In genomic region chr15:78402423-78402822, GRCm38 (mm10) we compare ENCODE assay signal across 8 mouse cellular contexts. TPM values are rescaled to one million over a fixed set of nuclear protein-coding genes. Genes with fewer than 3 reads are reported as not detected.
DNase-seq lines count a peak whose midpoint lies in the region; ATAC-seq lines count a peak whose summit lies in the region.

No protein-coding gene starts in this region.

- 74% methylated on average over 7 of the region's 7 CpGs for WGBS in neural tube, embryonic 13.5 days
- WGBS in liver, embryonic 12.5 days (ENCODE audit: insufficient replicate concordance): 74% methylated on average over 7 of the region's 7 CpGs
- WGBS in stomach, embryonic 16.5 days: 56% methylated on average over 7 of the region's 7 CpGs
- 73% methylated on average over 7 of the region's 7 CpGs for WGBS in forebrain, embryonic 16.5 days

- ATAC-seq in neural tube, embryonic 13.5 days (ENCODE audit: low read depth): no peak
- ATAC-seq in liver, embryonic 12.5 days: no peak
- ATAC-seq in stomach, embryonic 16.5 days (ENCODE audit: insufficient read depth, low FRiP score): no peak
- ATAC-seq in forebrain, embryonic 16.5 days: no peak

- H3K27ac ChIP-seq in neural tube, embryonic 13.5 days (replicated peaks): 0 out of 2 replicates have a peak overlapping the region, but pooled peaks have one; percentile 46
- H3K27ac ChIP-seq in liver, embryonic 12.5 days: peak overlapping the region; percentile 65
- H3K27ac ChIP-seq in stomach, embryonic 16.5 days (ENCODE audit: low read length): peak overlapping the region; percentile 99
- no peak overlapping the region for H3K27ac ChIP-seq in forebrain, embryonic 16.5 days (ENCODE audit: low read length)

- H3K4me1 ChIP-seq in neural tube, embryonic 13.5 days (replicated peaks): peaks cover 59% of the 10 kb centered on the region
- H3K4me1 ChIP-seq in liver, embryonic 12.5 days: peaks cover 57% of the 10 kb centered on the region
- H3K4me1 ChIP-seq in stomach, embryonic 16.5 days (ENCODE audit: control insufficient read depth, insufficient read depth, low read length): peaks cover 43% of the 10 kb centered on the region
- H3K4me1 ChIP-seq in forebrain, embryonic 16.5 days (replicated peaks; ENCODE audit: control insufficient read depth, insufficient read depth, low read length): peaks cover 43% of the 10 kb centered on the region

- H3K27me3 ChIP-seq in neural tube, embryonic 13.5 days: 0 out of 2 replicates have a peak, but pooled peaks cover 2% of the 10 kb centered on the region
- peaks cover 6% of the 10 kb centered on the region; the same call in 1 of the 2 replicates for H3K27me3 ChIP-seq in liver, embryonic 12.5 days (replicated peaks)
- H3K27me3 ChIP-seq in stomach, embryonic 16.5 days (ENCODE audit: control insufficient read depth, insufficient read depth, low read length): no peaks in the 10 kb centered on the region
- no peaks in the 10 kb centered on the region for H3K27me3 ChIP-seq in forebrain, embryonic 16.5 days (replicated peaks; ENCODE audit: control insufficient read depth, insufficient read depth, low read length)

- H3K9ac ChIP-seq in neural tube, embryonic 13.5 days: no peak overlapping the region
- peak overlapping the region; percentile 51; the same call in 1 of the 2 replicates for H3K9ac ChIP-seq in liver, embryonic 12.5 days
- H3K9ac ChIP-seq in stomach, embryonic 16.5 days (ENCODE audit: low read length): peak overlapping the region; percentile 12
- no peak overlapping the region for H3K9ac ChIP-seq in forebrain, embryonic 16.5 days (replicated peaks; ENCODE audit: low read depth, low read length)

- DNase-seq in neural tube, embryonic 10.5 days (ENCODE audit: extremely low spot score, low spot score): no peak
- DNase-seq in heart, postnatal 14 days: peak; percentile 24 to 42
- no peak for DNase-seq in right cerebral cortex, adult 2 months (ENCODE audit: low spot score in 2 of 2)
- no peak for DNase-seq in spleen, adult 18-20 months

- no peaks in the 10 kb centered on the region for H3K9me3 ChIP-seq in neural tube, embryonic 13.5 days
- H3K9me3 ChIP-seq in liver, embryonic 12.5 days (replicated peaks): no peaks in the 10 kb centered on the region
- no peaks in the 10 kb centered on the region for H3K9me3 ChIP-seq in stomach, embryonic 16.5 days (replicated peaks; ENCODE audit: control insufficient read depth, low read length)
- no peaks in the 10 kb centered on the region for H3K9me3 ChIP-seq in forebrain, embryonic 16.5 days (ENCODE audit: control insufficient read depth, low read length)

- intact Hi-C loops in heart, postnatal 14 days (cut with DNase I): no loop called here

- H3K4me2 ChIP-seq in neural tube, embryonic 13.5 days: no peak overlapping the region
- peak overlapping the region; percentile 93 for H3K4me2 ChIP-seq in liver, embryonic 12.5 days
- H3K4me2 ChIP-seq in stomach, embryonic 16.5 days (ENCODE audit: low read depth, low read length): peak overlapping the region; percentile 90; the same call in 1 of the 2 replicates
- H3K4me2 ChIP-seq in forebrain, embryonic 16.5 days (ENCODE audit: low read length): no peak overlapping the region

- no peak overlapping the region for H3K4me3 ChIP-seq in neural tube, embryonic 13.5 days
- no peak overlapping the region for H3K4me3 ChIP-seq in liver, embryonic 12.5 days
- H3K4me3 ChIP-seq in stomach, embryonic 16.5 days (replicated peaks; ENCODE audit: low read length): no peak overlapping the region
- H3K4me3 ChIP-seq in forebrain, embryonic 16.5 days (replicated peaks; ENCODE audit: low read length): no peak overlapping the region

- H3K36me3 ChIP-seq in neural tube, embryonic 13.5 days: no peaks in the 10 kb centered on the region
- peaks cover 13% of the 10 kb centered on the region for H3K36me3 ChIP-seq in liver, embryonic 12.5 days
- no peaks in the 10 kb centered on the region for H3K36me3 ChIP-seq in stomach, embryonic 16.5 days (ENCODE audit: control insufficient read depth, insufficient read depth, low read length)
- H3K36me3 ChIP-seq in forebrain, embryonic 16.5 days (ENCODE audit: control insufficient read depth, insufficient read depth): no peaks in the 10 kb centered on the region

RNA-seq across cellular contexts. Expression of gene Tst, which starts 3.3 kb away (rescaled TPM):
- polyA plus RNA-seq in neural tube, embryonic 13.5 days (2015; fragmentation: Nextera tagmentation; extraction: Ambion mirVana): 7.9 and 11.4 TPM in 2 replicates
- total RNA-seq in heart, postnatal 14 days (2021): 10 to 100 TPM; 11.2 to 13.7 TPM
- 84.9 and 92.8 TPM in 2 replicates for polyA plus RNA-seq in liver, embryonic 12.5 days (2016; fragmentation: Nextera tagmentation; extraction: Ambion mirVana)
- 123 and 146 TPM in 2 replicates for polyA plus RNA-seq in stomach, embryonic 16.5 days (2015; fragmentation: Nextera tagmentation; extraction: Ambion mirVana)
- 25.1 and 28.4 TPM in 2 replicates for polyA plus RNA-seq in forebrain, embryonic 16.5 days (2015; fragmentation: Nextera tagmentation; extraction: Ambion mirVana)

RNA-seq across cellular contexts. Expression of gene Mpst, which starts 3.8 kb away (rescaled TPM):
- 2.3 and 2.9 TPM in 2 replicates for polyA plus RNA-seq in neural tube, embryonic 13.5 days (2015; fragmentation: Nextera tagmentation; extraction: Ambion mirVana)
- total RNA-seq in heart, postnatal 14 days (2021): 10 to 100 TPM; 28.1 to 31.0 TPM
- 3.5 and 4.8 TPM in 2 replicates for polyA plus RNA-seq in liver, embryonic 12.5 days (2016; fragmentation: Nextera tagmentation; extraction: Ambion mirVana)
- polyA plus RNA-seq in stomach, embryonic 16.5 days (2015; fragmentation: Nextera tagmentation; extraction: Ambion mirVana): 6.8 TPM in 2 replicates
- 4.4 and 5.0 TPM in 2 replicates for polyA plus RNA-seq in forebrain, embryonic 16.5 days (2015; fragmentation: Nextera tagmentation; extraction: Ambion mirVana)

RNA-seq across cellular contexts. Expression of gene Tex33, which starts 6.7 kb away (rescaled TPM):
- not detected in 2 replicates for polyA plus RNA-seq in neural tube, embryonic 13.5 days (2015; fragmentation: Nextera tagmentation; extraction: Ambion mirVana)
- total RNA-seq in heart, postnatal 14 days (2021): not detected
- polyA plus RNA-seq in liver, embryonic 12.5 days (2016; fragmentation: Nextera tagmentation; extraction: Ambion mirVana): not detected in 2 replicates
- not detected in 2 replicates for polyA plus RNA-seq in stomach, embryonic 16.5 days (2015; fragmentation: Nextera tagmentation; extraction: Ambion mirVana)
- not detected in 2 replicates for polyA plus RNA-seq in forebrain, embryonic 16.5 days (2015; fragmentation: Nextera tagmentation; extraction: Ambion mirVana)

RNA-seq across cellular contexts. Expression of gene Kctd17, which starts 25.9 kb away (rescaled TPM):
- polyA plus RNA-seq in neural tube, embryonic 13.5 days (2015; fragmentation: Nextera tagmentation; extraction: Ambion mirVana): 120 and 122 TPM in 2 replicates
- 10 to 100 TPM; 53.9 to 54.3 TPM for total RNA-seq in heart, postnatal 14 days (2021)
- polyA plus RNA-seq in liver, embryonic 12.5 days (2016; fragmentation: Nextera tagmentation; extraction: Ambion mirVana): 7.6 and 8.8 TPM in 2 replicates
- polyA plus RNA-seq in stomach, embryonic 16.5 days (2015; fragmentation: Nextera tagmentation; extraction: Ambion mirVana): 28.1 and 32.0 TPM in 2 replicates
- polyA plus RNA-seq in forebrain, embryonic 16.5 days (2015; fragmentation: Nextera tagmentation; extraction: Ambion mirVana): 105 and 141 TPM in 2 replicates

Comparison
In these comparisons a context has a peak if more than half of its experiments do, and no peak if none do; other contexts are left out.
1. H3K4me2 ChIP-seq: peak in liver, embryonic 12.5 days (single experiment) and stomach, embryonic 16.5 days (single experiment); none in neural tube, embryonic 13.5 days (single experiment) and forebrain, embryonic 16.5 days (single experiment).
2. H3K9ac ChIP-seq: peak in liver, embryonic 12.5 days (single experiment) and stomach, embryonic 16.5 days (single experiment); none in neural tube, embryonic 13.5 days (single experiment) and forebrain, embryonic 16.5 days (single experiment).
3. DNase-seq: peak in heart, postnatal 14 days (2 of 2); none in neural tube, embryonic 10.5 days (single experiment), right cerebral cortex, adult 2 months (0 of 2) and spleen, adult 18-20 months (0 of 2).